Mouse (Mus musculus) layer of hippocampus, adult 2 months (tissue): ENCODE measurements around the gene Smarcad1. TPM values are rescaled to one million over a fixed set of nuclear protein-coding genes. Genes with fewer than 3 reads are reported as not detected.

ENCODE experiments used
- DNase-seq, 2 experiments: peaks; one replicate each; pipeline ENCODE4 v3.0.0; 2022; ENCODE audit warnings: low spot score in 2 of 2
- H3K27ac ChIP-seq: fragments of 200-600 bp; 2 replicates; pipeline ENCODE4 v1.8.1; 2022
- H3K4me3 ChIP-seq: fragments of 200-600 bp; 2 replicates; pipeline ENCODE4 v1.8.1; 2022; ENCODE audit warnings: mild to moderate bottlenecking
- CTCF ChIP-seq: fragments of 200-600 bp; conservative IDR thresholded peaks from 2 replicates; pipeline ENCODE4 v1.8.1; 2022; ENCODE audit warnings: antibody characterized with exemption, mild to moderate bottlenecking, moderate library complexity
- total RNA-seq, 2 experiments: library from RNA; stranded (reverse); gene quantifications; 2 replicates each; pipeline ENCODE4 v1.2.3; 2021

Gene Smarcad1
- total RNA-seq, 2 experiments from 2014 or later = 40.4 to 50.3 TPM

DNA sequence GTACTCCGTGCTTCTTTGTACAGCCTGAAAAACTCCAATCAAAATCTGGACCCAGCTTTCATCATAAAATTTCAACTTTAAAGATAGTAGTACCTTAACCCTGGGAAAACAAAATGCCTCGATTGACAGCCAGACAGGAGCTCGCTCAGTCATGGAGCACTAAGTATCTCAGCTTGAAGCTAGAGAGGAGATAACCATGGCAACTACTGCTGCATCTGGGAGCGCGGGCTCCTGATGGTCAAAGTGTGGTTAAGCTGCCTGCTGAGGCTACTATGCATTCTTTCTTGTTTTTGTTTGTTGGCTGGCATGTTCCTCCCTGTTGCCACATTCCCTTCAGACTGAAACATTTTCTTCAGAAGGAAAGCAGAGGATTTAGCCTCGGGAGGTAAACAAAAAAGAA is 90.0 kb downstream of the Smarcad1 start:
- no peak for TF ChIP-seq CTCF
- no peak for DNase-seq
- H3K27ac ChIP-seq = no peak overlapping the region
- H3K4me3 ChIP-seq = no peak overlapping the region

DNA sequence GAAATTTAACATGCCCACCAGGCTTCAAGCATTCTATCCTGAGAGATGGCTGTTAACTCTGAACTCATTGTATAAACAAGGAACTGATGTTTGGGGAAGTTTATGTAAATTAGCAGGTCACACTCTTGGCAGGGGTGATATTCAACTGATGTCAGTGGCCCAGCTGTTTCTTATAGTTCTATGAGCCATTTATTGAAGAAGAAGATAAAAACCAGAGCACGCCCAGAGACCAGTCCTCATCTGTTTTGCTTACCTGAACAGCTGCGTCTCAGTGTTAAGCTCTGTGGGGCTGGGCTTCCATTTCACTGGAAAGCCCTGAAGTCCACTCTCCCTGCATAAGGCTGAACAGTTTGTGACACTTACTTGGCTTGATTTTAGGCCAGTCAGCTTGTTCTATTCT is 95.4 kb downstream of the Smarcad1 start:
- no peak for DNase-seq
- H3K4me3 ChIP-seq = no peak overlapping the region
- no peak for TF ChIP-seq CTCF
- H3K27ac ChIP-seq = no peak overlapping the region

DNA sequence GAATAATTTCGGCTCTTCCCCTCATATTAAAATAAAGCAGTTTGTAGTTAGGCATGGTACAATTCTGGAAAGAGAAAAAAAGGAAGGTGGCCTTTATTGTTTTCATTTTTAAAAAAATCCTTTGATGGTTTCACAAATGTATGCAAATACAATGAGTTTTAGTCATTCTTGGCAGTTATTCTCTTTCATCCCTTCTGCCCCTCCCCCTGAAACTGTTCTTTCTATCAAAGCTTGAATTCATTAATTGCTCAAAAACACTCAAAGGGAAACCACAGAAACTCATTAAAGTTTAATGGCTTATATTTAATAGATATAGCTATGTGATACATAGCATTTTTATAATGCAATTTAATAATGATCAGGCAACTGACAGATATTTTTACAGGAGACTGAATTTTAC is 95.9 kb downstream of the Smarcad1 start:
- no peak overlapping the region for H3K27ac ChIP-seq
- no peak for TF ChIP-seq CTCF
- no peak for DNase-seq
- H3K4me3 ChIP-seq = no peak overlapping the region

DNA sequence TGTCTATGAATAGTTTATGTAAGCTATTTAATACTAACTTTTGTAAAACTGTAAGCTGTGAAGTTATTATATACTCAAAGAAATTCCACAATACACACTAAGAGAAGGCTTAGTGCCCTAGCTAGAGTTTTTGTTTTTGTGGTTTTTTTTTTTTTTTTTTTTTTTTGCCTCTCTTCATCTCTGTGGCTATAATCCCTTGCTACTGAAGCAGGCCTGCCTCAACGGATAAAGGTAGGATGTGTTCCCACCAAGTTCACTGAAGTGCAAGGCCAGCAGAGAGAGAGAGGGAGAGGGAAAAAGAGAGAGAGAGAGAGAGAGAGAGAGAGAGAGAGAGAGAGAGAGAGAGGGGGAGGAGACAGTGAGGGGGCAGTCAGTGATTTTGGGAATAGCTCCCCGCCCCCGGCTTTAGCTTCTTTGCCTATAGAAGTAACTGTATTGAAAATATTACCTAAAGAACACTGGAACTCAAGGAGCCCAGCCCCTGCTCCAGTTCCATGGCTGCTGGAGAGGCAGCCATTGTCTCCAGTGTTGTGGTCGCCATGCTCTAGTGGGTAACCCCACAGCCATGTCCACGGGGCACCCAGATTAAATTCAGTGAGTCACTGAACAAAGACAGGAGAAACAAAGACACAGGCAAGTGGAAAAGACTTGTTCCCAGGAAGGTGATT is 97.8 kb downstream of the Smarcad1 start:
- Histone ChIP-seq H3K4me3 (no peak overlapping the region), H3K27ac (no peak overlapping the region)
- DNase-seq = no peak
- TF ChIP-seq CTCF = no peak

DNA sequence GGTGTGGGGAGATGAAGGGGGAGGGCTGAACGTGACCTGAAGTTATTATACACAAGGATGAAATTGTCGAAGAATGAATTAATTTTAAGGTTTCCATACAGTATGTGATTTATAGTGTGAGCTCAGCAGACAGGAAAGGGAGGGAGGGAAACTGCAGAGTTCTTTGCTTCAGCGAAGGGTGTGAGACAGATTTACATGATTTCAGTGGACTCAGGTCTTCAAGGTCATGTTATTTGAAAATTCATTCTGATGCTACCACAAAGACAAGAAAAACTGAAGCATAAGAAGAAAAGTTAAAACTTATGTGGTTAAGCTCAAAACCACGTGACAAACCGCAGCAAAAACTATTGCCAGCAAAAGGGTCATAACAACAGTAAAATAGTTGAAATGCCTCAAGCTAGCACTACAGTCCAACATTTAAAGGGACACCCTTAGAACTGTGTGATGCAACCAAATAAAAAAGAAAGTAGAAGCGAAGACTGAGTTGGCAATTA is 98.4 kb downstream of the Smarcad1 start:
- no peak for DNase-seq
- Histone ChIP-seq H3K4me3 (no peak overlapping the region), H3K27ac (no peak overlapping the region)
- no peak for TF ChIP-seq CTCF

DNA sequence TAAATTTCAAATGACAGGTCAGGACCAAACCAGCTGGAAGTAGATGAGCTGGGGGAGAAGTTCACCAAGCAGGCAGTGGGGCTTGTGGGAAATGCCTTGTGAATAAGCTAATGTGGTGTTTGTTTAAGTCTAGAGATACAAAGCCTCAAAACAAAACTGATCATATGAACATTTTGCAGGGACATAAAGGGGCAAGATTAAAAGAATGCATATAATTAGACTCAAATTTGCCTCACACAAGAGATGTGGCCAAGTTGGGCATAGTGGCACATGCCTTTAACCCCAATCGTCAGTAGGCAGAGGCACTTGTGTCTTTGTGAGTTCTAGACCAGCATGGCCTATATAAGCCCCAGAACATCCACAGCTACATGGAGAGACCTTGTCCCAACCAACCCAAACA is 99.9 kb downstream of the Smarcad1 start:
- Histone ChIP-seq H3K27ac (no peak overlapping the region), H3K4me3 (no peak overlapping the region)
- no peak for DNase-seq
- no peak for TF ChIP-seq CTCF

DNA sequence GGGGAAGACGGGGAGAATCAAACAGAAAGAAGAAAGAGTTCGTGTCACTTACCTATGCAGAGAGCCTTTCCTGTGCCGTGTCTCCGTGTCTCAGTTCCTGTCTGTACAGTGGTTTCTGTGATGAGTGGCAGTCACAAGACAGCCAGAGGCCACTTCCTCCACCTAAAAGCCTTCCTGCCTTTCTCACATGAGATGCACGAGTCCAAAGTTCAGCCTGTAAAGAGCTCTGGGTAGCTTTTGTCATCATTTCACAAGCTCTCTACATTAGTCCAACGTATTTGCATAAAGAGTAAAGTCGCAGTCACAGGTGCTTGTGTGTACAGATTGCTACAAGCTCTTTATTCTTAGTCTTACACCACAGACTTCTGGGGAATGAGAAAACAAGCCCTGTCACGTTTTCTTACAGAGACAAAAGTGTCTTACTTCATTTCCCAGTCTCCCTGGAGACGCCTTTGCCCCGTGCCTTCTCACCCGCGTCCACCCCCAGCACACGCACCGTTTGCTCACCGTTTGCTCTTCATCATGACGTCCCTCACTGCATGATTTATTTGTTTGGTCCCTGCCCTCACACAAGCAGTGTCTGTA is 102.3 kb downstream of the Smarcad1 start, which contains the start of gene Hpgds:
TSS of gene Hpgds (minus strand) at position 288 of the 585 bp plus-strand sequence.
- no peak for DNase-seq
- Histone ChIP-seq H3K27ac (peak within 1 kb of the TSS; percentile 18; the same call in 1 of the 2 replicates), H3K4me3 (no peak within 1 kb of the TSS)
- no peak for TF ChIP-seq CTCF

DNA sequence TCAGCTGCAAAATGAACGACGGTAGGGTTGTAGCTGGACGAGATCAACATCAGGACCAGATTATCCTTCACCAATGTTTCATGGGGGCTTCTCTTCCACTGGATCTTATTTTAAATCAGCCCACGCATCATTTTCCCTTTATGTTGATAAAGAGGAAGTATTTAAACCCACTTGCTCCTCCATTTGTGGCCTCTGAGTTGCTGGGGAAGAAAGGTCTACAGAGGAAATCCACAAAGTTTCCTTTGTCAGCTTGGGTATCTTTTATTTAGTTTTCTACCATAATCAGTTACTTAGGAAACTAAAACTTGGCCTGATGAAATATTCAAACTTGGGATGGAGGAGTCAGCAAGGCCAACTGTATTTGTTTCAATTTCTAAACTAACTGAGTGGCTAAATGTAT is 104.0 kb downstream of the Smarcad1 start:
- H3K4me3 ChIP-seq = no peak overlapping the region
- DNase-seq = no peak
- no peak for TF ChIP-seq CTCF
- no peak overlapping the region for H3K27ac ChIP-seq

DNA sequence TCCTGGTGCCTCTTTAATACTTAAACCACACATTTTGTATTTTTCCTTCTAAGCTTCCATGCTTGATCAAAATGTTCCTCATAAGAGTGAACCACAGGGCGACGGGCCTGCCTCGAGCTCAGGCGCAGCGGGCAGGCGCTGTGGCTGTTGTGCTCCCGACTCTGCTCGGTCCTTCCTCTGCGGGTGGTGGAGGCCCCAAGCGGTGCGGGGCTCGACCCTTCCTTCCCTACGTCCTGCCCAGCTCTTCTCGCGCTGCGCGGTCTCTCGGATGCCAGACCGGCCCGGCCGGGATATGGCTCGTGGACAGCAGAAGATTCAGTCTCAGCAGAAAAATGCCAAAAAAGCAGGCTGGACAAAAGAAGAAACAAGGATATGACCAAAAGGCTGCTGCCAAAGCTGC is 108.3 kb downstream of the Smarcad1 start:
- no peak for TF ChIP-seq CTCF
- H3K27ac ChIP-seq = no peak overlapping the region
- no peak overlapping the region for H3K4me3 ChIP-seq
- DNase-seq = no peak

DNA sequence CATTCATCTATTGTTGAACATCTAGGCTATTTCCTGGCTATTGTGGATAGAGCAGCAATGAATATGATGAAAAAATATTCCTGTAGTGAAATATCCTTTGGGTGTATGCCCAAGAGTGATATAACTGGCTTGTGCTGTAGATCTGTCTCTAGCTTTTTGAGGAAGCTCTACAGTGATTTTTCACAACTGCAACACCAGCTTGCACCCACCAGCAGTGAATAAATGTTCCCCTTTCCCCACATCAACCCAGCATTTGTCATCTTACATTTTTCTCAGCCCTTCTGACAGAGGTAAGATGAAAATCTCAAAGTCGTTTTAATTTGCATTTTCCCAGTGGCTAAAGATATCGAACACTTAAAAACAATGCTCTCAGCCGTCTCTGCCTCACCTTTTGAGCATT is 111.2 kb downstream of the Smarcad1 start:
- no peak for TF ChIP-seq CTCF
- Histone ChIP-seq H3K4me3 (no peak overlapping the region), H3K27ac (no peak overlapping the region)
- no peak for DNase-seq

DNA sequence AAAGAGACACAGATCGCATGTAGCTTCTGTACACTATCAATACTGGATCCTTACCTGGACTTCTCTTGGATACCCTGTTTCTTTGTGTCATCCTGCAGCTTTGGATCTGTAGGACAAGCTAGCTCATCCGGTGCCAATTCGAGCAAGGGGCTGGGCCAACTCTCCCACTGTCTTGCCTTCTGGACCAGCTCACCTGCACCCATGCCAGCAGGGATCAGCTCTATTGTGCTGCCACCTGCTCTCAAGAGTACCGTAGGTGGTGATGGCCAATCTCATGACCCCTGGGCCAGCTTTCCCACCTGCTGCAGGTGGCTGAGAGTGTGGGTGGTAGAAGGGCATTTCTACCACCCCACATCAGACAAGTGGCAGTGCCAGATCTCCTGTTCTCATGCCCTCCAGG is 114.7 kb downstream of the Smarcad1 start:
- Histone ChIP-seq H3K4me3 (no peak overlapping the region), H3K27ac (no peak overlapping the region)
- no peak for DNase-seq
- no peak for TF ChIP-seq CTCF

DNA sequence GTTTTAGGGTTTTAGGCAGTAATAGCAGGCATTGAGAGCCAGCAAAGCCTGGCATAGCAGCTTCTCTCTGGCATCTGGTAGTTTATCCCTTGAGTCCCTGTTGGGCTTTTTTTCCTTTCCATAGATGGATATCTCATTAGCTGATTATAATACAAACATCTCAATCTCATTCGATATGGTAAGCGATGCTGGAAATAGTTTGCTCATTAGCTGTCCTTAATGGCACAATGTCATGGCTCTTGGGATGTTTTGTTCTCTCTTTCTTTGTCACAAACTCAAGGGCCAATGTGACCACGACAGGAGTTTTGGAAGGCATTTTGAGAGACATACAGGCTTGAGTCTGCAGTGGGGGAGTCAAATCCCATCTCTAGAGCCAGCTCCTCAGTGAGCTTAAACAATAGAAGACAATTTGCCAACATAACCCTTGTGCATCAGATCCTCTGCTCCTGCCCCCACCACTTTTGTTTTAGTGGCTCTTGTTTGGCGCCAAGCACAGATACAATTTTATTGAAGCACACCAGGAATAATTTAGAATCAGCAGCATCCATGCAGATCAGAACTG is 117.1 kb downstream of the Smarcad1 start:
- no peak for TF ChIP-seq CTCF
- no peak overlapping the region for H3K27ac ChIP-seq
- DNase-seq = no peak
- H3K4me3 ChIP-seq = no peak overlapping the region

DNA sequence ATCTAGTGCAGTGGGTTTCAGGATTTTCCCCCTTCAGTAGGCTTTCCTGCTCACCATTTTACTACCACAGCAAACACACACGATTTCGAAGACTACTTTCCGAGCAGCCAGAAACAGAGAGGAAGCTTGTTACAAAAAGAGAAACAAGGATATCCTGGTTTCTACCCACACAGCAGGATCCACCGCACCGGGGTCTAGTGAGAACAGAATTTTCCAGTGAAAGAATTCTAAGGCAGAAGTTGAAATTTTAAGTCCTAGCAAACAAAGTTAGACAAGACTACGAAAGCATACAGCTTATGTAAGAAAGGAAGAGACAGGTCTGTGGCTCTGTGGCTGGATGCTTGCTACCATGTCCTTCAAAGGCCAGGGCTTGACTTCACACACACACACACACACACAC is 121.8 kb downstream of the Smarcad1 start:
- Histone ChIP-seq H3K4me3 (no peak overlapping the region), H3K27ac (peak overlapping the region; percentile 14; the same call in 1 of the 2 replicates)
- TF ChIP-seq CTCF = no peak
- no peak for DNase-seq

DNA sequence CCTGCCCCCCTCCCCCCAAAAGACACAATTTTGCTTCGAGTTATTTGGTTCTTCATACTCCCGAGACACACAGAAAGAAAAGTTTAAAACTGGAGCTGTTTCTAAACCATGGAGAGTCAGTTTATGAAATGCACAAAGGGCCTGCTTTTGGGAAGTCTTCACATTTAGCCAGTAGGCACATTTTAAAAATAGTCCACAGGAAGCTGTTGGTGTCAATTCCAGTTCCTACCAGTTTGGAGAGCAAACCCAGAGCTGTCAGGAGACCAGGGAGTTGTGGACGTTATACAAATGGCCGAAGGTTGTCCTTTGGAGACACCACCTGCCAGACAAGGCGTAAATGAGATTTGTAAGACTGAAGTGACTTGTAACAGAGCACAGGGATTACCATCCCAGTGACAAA is 122.6 kb downstream of the Smarcad1 start:
- no peak for DNase-seq
- peak overlapping the region; percentile 23; the same call in 1 of the 2 replicates for H3K27ac ChIP-seq
- no peak overlapping the region for H3K4me3 ChIP-seq
- no peak for TF ChIP-seq CTCF

Other genes starting within 250 kb of the Smarcad1 start
- 1 to 10 TPM; 3.0 to 3.9 TPM for gene Hpgds, start 102.3 kb downstream of the Smarcad1 start, total RNA-seq